Mouse (Mus musculus): Measurements from ENCODE around the gene Zmiz1. TPM values are rescaled to one million over a fixed set of nuclear protein-coding genes. Genes with fewer than 3 reads are reported as not detected.

Zmiz1 gene
- polyA plus RNA-seq, 1 experiment from 2014 or later = 9.1 TPM

DNA sequence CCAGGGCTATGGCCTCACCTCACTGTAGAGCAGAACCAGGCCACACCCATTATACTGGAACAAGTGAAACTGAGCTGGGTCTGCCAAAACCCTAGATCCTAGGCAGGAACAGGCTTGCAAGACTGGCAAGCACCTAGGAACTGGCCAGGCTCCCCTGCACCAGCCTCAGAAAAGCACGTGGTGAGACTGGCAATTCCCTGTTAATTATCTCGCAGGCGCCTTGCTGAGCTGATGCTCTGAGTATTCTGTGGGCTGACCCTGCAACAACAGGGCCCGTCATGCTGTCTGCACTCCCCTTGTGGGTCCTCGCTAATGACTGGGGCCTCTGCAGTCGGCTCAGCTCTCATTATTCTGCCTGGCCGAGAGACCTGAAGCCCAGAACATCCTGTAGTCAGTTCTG lies 177.3 kb downstream of the Zmiz1 start:
- Histone ChIP-seq H3K36me3 (peaks cover 30% of the 10 kb centered on the region), H3K27ac (no peak overlapping the region), H3K9ac (no peak overlapping the region), H3K4me1 (peaks cover 55% of the 10 kb centered on the region), H3K27me3 (replicated peaks) (no peaks in the 10 kb centered on the region), H3K4me2 (no peak overlapping the region), H3K4me3 (no peak overlapping the region), H3K9me3 (replicated peaks) (no peaks in the 10 kb centered on the region)
- 67% methylated on average over 7 of the region's 7 CpGs for WGBS (ENCODE audit: insufficient replicate concordance)
- ATAC-seq = no peak

DNA sequence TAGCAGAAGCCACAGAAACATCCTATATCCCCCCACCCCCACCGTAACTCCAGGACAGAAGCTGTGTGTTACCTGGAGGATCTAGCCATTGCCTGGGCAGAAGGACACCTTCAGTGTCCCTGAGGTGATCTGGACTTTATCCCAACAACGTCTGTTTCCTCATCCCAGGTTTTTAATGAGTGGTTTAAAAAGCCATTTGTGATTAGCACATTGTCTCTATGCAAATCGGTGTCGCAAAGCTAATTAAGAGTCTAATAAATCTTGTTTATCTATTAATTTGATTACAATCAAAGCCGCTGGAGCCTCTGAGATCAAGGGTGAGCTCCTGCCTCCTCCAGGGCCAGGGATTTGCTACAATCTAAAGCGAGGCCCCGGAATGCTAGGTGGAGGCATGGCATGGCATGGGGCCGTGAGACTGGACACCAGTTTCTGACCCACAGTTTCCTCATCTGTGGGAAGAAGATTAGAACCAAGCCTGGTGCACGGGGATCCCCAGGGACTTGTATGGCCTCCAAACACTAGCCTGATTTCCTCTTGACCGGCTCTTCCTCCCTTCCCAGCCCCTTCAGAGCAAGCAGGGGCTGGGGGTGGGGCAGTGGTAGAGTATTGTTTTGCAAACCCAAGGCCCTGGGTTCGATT lies 180.3 kb downstream of the Zmiz1 start:
- no peaks in the 10 kb centered on the region for H3K9me3 ChIP-seq (replicated peaks)
- ATAC-seq = no peak
- no peak overlapping the region for H3K4me3 ChIP-seq
- H3K9ac ChIP-seq = no peak overlapping the region
- no peak overlapping the region for H3K27ac ChIP-seq
- H3K4me1 ChIP-seq = peaks cover 39% of the 10 kb centered on the region
- H3K4me2 ChIP-seq = no peak overlapping the region
- WGBS (ENCODE audit: insufficient replicate concordance) = 58% methylated on average over 11 of the region's 11 CpGs
- no peaks in the 10 kb centered on the region for H3K27me3 ChIP-seq (replicated peaks)
- H3K36me3 ChIP-seq = peaks cover 41% of the 10 kb centered on the region

- ATAC-seq = no peak
- no peak overlapping the region for H3K4me3 ChIP-seq
Observed at GRCm38 (mm10) chr14:25639979-25640378, 181.0 kb downstream of the Zmiz1 start.

GRCm38 (mm10) chr14:25640421-25641056 lies 181.6 kb downstream of the Zmiz1 start:
- no peaks in the 10 kb centered on the region for H3K27me3 ChIP-seq (replicated peaks)
- H3K36me3 ChIP-seq = peaks cover 54% of the 10 kb centered on the region
- H3K9me3 ChIP-seq (replicated peaks) = no peaks in the 10 kb centered on the region
- peak; percentile 31; the same call in 1 of the 2 replicates for ATAC-seq
- H3K9ac ChIP-seq = no peak overlapping the region
- WGBS (ENCODE audit: insufficient replicate concordance) = 36% methylated on average over 6 of the region's 6 CpGs
- no peak overlapping the region for H3K27ac ChIP-seq
- H3K4me3 ChIP-seq = no peak overlapping the region
- H3K4me1 ChIP-seq = peaks cover 28% of the 10 kb centered on the region
- H3K4me2 ChIP-seq = no peak overlapping the region

More at GRCm38 (mm10) chr14:25639979-25640378, 181.0 kb downstream of the Zmiz1 start:
- H3K27me3 ChIP-seq (replicated peaks) = no peaks in the 10 kb centered on the region
- H3K36me3 ChIP-seq = peaks cover 48% of the 10 kb centered on the region
- WGBS (ENCODE audit: insufficient replicate concordance) = 66% methylated on average over 3 of the region's 3 CpGs
- H3K9ac ChIP-seq = no peak overlapping the region
- H3K4me2 ChIP-seq = no peak overlapping the region
- peaks cover 31% of the 10 kb centered on the region for H3K4me1 ChIP-seq
- H3K27ac ChIP-seq = no peak overlapping the region
- no peaks in the 10 kb centered on the region for H3K9me3 ChIP-seq (replicated peaks)

- Histone ChIP-seq H3K9ac (no peak overlapping the region), H3K27me3 (replicated peaks) (no peaks in the 10 kb centered on the region), H3K4me2 (no peak overlapping the region), H3K4me1 (peaks cover 28% of the 10 kb centered on the region), H3K27ac (no peak overlapping the region), H3K36me3 (peaks cover 54% of the 10 kb centered on the region), H3K9me3 (replicated peaks) (no peaks in the 10 kb centered on the region), H3K4me3 (no peak overlapping the region)
- WGBS (ENCODE audit: insufficient replicate concordance) = 68% methylated on average over 6 of the region's 6 CpGs
- ATAC-seq = no peak
Observed at GRCm38 (mm10) chr14:25641067-25641466, 182.1 kb downstream of the Zmiz1 start.

DNA sequence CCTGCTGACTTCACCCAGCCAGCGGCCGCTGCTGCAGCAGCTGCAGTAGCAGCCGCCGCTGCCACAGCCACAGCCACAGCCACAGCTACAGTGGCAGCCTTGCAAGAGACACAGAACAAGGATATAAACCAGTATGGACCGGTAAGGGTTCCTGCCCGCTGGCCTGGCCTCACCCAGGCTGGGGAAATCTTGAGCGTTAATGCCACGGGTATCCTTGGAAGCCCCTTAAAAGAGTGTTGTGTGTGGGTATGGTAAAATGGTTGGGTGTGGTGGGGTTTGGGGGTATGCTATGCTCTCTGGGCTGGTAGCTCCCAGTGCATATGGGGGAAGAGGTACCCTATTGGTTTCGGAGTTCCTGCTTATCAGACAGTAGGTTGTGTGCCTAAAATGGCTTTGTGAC lies 186.7 kb downstream of the Zmiz1 start:
- Histone ChIP-seq H3K4me2 (no peak overlapping the region), H3K27me3 (replicated peaks) (no peaks in the 10 kb centered on the region), H3K4me1 (peaks cover 5% of the 10 kb centered on the region; the same call in 1 of the 2 replicates), H3K9ac (no peak overlapping the region), H3K4me3 (no peak overlapping the region), H3K9me3 (replicated peaks) (no peaks in the 10 kb centered on the region), H3K36me3 (peaks cover 73% of the 10 kb centered on the region), H3K27ac (no peak overlapping the region)
- no peak for ATAC-seq
- 82% methylated on average over 9 of the region's 9 CpGs for WGBS (ENCODE audit: insufficient replicate concordance)

DNA sequence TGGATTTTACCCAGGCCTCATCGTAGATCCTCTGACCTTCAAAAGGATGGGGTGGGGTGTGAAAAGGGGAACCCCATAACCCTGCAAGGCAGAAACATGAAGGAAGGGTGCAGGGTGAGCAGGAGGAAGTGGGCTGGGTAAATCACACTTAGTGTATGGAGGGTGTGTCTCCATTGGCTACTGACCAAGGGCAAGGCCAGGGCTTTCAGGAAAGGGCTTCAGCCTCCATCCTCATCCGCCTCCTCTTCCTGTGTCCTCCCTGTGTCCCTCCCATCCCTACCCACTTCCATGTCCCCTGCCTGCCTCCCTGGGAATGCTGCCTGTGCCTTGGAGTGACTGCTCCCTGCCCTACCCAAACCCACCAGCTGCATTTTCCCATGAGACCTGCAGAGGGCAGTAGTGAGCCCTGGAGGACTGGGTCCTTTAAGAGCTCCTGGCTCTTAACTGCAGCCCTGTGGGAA lies 187.2 kb downstream of the Zmiz1 start:
- H3K4me1 ChIP-seq = no peaks in the 10 kb centered on the region
- no peak overlapping the region for H3K27ac ChIP-seq
- H3K9ac ChIP-seq = no peak overlapping the region
- H3K4me3 ChIP-seq = no peak overlapping the region
- WGBS (ENCODE audit: insufficient replicate concordance) = 57% methylated on average over 2 of the region's 2 CpGs
- peaks cover 78% of the 10 kb centered on the region for H3K36me3 ChIP-seq
- no peak overlapping the region for H3K4me2 ChIP-seq
- ATAC-seq = peak; percentile 23; the same call in 1 of the 2 replicates
- no peaks in the 10 kb centered on the region for H3K27me3 ChIP-seq (replicated peaks)
- no peaks in the 10 kb centered on the region for H3K9me3 ChIP-seq (replicated peaks)

DNA sequence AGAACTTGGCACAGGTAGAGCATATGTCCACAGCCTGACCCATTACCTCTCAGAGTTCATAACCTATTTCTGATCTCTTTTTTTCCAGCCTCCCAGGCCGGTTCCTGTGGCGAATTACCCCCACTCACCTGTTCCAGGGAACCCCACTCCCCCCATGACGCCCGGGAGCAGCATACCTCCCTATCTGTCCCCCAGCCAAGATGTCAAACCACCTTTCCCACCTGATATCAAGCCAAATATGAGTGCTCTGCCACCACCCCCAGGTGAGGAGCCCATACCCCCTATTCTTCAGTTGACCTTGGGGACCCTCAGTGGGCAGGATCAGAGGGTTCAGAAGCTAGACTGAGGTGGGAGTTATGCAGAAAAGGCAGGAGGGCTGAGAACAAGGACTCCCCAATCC lies 192.1 kb downstream of the Zmiz1 start:
- Histone ChIP-seq H3K4me2 (no peak overlapping the region), H3K27ac (no peak overlapping the region), H3K27me3 (replicated peaks) (no peaks in the 10 kb centered on the region), H3K4me3 (no peak overlapping the region), H3K9me3 (replicated peaks) (no peaks in the 10 kb centered on the region), H3K36me3 (peaks cover 98% of the 10 kb centered on the region), H3K4me1 (no peaks in the 10 kb centered on the region), H3K9ac (no peak overlapping the region)
- 87% methylated on average over 4 of the region's 4 CpGs for WGBS (ENCODE audit: insufficient replicate concordance)
- no peak for ATAC-seq

DNA sequence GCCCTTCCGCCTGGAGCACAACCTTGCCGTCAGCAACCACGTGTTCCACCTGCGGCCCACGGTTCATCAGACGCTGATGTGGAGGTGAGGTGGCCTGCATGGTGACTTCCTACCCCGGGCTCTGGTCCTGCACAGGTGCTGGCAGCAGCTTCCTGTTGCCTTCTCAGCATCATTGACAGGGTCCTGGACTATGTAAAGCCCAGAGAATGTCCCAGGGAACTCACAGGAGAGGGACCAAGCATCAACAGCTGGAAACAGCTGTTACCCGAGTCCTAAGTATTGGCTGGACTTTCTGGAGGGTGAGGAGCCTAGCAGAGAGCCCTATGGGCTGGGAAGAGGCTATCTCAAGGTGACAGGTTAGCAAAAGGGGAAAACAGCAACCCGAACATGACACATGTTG lies 192.9 kb downstream of the Zmiz1 start:
- ATAC-seq = no peak
- Histone ChIP-seq H3K27ac (no peak overlapping the region), H3K4me3 (no peak overlapping the region), H3K4me1 (no peaks in the 10 kb centered on the region), H3K36me3 (peaks cover 98% of the 10 kb centered on the region), H3K27me3 (replicated peaks) (no peaks in the 10 kb centered on the region), H3K9ac (no peak overlapping the region), H3K9me3 (replicated peaks) (no peaks in the 10 kb centered on the region), H3K4me2 (no peak overlapping the region)
- WGBS (ENCODE audit: insufficient replicate concordance) = 80% methylated on average over 9 of the region's 9 CpGs

DNA sequence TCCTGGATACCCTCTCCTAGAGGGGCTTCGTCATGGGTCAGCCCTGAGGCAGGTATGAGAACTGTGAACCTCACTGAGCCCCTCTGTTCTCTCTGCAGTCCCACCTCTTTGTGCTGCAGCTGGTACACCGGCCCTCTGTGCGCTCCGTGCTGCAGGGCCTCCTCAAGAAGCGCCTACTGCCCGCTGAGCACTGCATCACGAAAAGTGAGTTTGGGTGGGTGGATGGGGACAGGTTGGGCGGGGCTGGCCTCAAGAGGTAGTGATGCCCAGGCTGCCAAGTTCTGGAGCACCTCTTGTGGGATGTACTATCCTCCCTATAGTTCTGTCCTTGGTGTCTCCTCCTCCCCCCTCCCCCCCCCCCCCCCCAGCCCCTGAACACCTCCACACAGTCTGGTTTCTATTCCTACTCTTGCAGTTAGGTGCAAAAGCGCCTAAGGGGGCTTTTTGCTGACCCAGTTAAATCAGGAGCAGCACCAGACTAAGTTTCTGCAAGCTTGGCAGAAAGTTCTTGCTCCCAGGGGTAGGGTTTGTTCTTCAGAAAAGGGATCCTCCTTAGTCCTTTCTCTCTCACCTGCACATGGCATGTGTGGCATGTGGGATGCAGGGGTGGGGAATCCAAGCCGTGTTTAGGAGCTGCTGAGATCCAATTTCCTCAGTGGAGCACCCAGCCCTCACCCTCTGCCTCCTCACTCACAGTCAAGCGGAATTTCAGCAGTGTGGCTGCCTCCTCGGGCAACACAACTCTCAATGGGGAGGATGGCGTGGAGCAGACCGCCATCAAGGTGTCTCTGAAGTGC lies 195.6 kb downstream of the Zmiz1 start:
- Histone ChIP-seq H3K9ac (no peak overlapping the region), H3K36me3 (peaks cover 100% of the 10 kb centered on the region), H3K4me1 (no peaks in the 10 kb centered on the region), H3K9me3 (replicated peaks) (no peaks in the 10 kb centered on the region), H3K4me2 (no peak overlapping the region), H3K27ac (no peak overlapping the region), H3K27me3 (replicated peaks) (no peaks in the 10 kb centered on the region), H3K4me3 (no peak overlapping the region)
- 87% methylated on average over 14 of the region's 14 CpGs for WGBS (ENCODE audit: insufficient replicate concordance)
- ATAC-seq = no peak

DNA sequence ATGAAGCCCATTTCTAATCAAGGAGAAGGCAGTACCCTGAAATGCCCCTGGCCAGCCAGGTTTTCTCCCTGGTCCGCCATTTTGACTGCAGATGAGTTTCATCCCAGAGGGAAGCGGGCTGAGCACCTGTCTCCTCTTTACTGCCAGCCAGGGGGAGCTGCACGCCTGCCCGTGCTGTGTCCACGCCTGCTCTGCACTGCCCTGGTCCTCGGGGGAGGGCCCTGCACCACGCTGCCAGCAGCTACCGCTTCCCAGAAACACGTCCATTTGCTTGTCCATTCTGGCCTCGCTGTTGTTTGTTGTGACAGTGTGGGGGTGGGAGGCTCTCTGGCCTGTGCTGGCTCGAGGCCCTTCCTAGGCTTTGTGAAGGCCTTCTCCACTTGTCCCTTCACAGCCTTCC lies 201.7 kb downstream of the Zmiz1 start:
- Histone ChIP-seq H3K36me3 (peaks cover 97% of the 10 kb centered on the region), H3K4me3 (no peak overlapping the region), H3K27me3 (replicated peaks) (no peaks in the 10 kb centered on the region), H3K27ac (no peak overlapping the region), H3K4me2 (no peak overlapping the region), H3K4me1 (no peaks in the 10 kb centered on the region; the same call in 1 of the 2 replicates), H3K9ac (no peak overlapping the region), H3K9me3 (replicated peaks) (no peaks in the 10 kb centered on the region)
- ATAC-seq = no peak
- 78% methylated on average over 11 of the region's 11 CpGs for WGBS (ENCODE audit: insufficient replicate concordance)
